Mouse (Mus musculus): ENCODE results near the gene Chchd10. TPM values are rescaled to one million over a fixed set of nuclear protein-coding genes. Genes with fewer than 3 reads are reported as not detected.

Chchd10 gene
- polyA plus RNA-seq, 1 experiment: 441 TPM

GRCm38 (mm10) chr10:75936909-75937667, 4.2 kb downstream of the Chchd10 start:
- peak overlapping the region; percentile 33 for H3K4me3 ChIP-seq
- TF ChIP-seq REST (IDR thresholded peaks at IDR 0.05; ENCODE audit: insufficient read depth, insufficient read length): no peak
- TF ChIP-seq MYOG (IDR thresholded peaks at IDR 0.05; ENCODE audit: control insufficient read depth in 1 of 3, insufficient read depth in 1 of 3, insufficient read length in 2 of 3, low read depth in 2 of 3): no peak
- TF ChIP-seq MYOD1 (IDR thresholded peaks at IDR 0.05; ENCODE audit: control insufficient read depth in 1 of 3, insufficient read length in 2 of 3, low read depth in 2 of 3): no peak
- no peak for TF ChIP-seq E2F4 (IDR thresholded peaks at IDR 0.05; ENCODE audit: insufficient read depth)
- no peak for TF ChIP-seq MAX (IDR thresholded peaks at IDR 0.05; ENCODE audit: low read depth)
- no peak for TF ChIP-seq TCF3 (IDR thresholded peaks at IDR 0.05; ENCODE audit: insufficient read length, low read depth)
- peak; percentile 44 for TF ChIP-seq POLR2A (IDR thresholded peaks at IDR 0.05; ENCODE audit: insufficient read length, low read depth)
- TF ChIP-seq TCF12 (IDR thresholded peaks at IDR 0.05; ENCODE audit: insufficient read depth, poor library complexity, severe bottlenecking): no peak
- no peak for TF ChIP-seq SRF (IDR thresholded peaks at IDR 0.05; ENCODE audit: control insufficient read depth, insufficient read length, low read depth)
- TF ChIP-seq POLR2AphosphoS2 (IDR thresholded peaks at IDR 0.05; ENCODE audit: insufficient read length, low read depth): peak; percentile 70
- H3K36me3 ChIP-seq (ENCODE audit: control insufficient read depth, insufficient read depth): no peaks in the 10 kb centered on the region
- no peak overlapping the region for H3ac ChIP-seq (ENCODE audit: control insufficient read depth, insufficient read length)
- peaks cover under 1% of the 10 kb centered on the region for H3K79me2 ChIP-seq (ENCODE audit: control insufficient read depth, insufficient read depth)
- no peaks in the 10 kb centered on the region for H3K27me3 ChIP-seq (ENCODE audit: control insufficient read depth, insufficient read depth, insufficient read length)
- peak overlapping the region; percentile 74 for H3K4me2 ChIP-seq (ENCODE audit: low read depth)

DNA sequence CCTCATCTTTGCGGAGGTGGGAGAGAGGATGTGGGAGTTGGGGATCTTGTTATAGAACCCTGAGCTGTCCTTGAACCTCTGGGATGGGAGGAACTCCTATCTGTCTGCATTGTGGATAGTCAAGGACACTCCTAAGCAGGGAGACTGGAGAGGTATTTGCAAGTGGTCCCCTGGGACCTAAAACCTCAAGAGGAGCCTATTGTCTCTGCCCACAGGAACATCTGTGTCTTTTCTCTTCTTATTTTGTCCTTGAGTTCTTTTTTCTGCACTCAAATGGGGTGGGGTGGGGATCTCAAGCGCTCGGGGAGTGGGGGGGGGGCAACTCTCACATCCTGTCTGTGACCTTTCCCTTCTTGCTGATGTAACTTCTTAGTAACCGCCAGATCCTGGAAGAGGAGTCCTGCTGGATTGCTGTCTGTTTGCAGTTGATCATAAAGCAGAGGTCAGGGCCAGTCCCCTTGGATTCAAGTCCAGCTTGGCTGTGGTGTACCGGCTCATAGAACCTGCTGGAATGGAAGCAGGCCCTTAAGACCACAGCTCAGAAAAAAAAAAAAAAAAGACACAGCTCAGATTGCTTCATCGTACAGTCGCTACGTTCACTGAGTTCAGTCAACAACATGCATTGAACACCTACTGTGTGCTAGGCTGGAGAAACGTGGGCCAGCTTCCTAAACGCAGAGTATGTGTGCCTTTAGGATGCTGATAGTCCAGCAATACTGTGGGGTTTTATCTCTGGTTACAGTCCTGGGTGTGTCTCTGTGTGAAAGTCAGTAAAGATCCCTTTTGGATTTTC, 5.1 kb downstream of the Chchd10 start:
- H3ac ChIP-seq (ENCODE audit: control insufficient read depth, insufficient read length): no peak overlapping the region
- peak overlapping the region; percentile 33 for H3K4me3 ChIP-seq
- H3K36me3 ChIP-seq (ENCODE audit: control insufficient read depth, insufficient read depth): no peaks in the 10 kb centered on the region
- H3K4me2 ChIP-seq (ENCODE audit: low read depth): peak overlapping the region; percentile 74
- H3K79me2 ChIP-seq (ENCODE audit: control insufficient read depth, insufficient read depth): no peaks in the 10 kb centered on the region
- no peaks in the 10 kb centered on the region for H3K27me3 ChIP-seq (ENCODE audit: control insufficient read depth, insufficient read depth, insufficient read length)
- TF ChIP-seq CEBPB (IDR thresholded peaks at IDR 0.05; ENCODE audit: insufficient read depth, poor library complexity, severe bottlenecking) (peak; percentile 95), MYOD1 (IDR thresholded peaks at IDR 0.05; ENCODE audit: control insufficient read depth in 1 of 3, insufficient read length in 2 of 3, low read depth in 2 of 3) (no peak), SRF (IDR thresholded peaks at IDR 0.05; ENCODE audit: control insufficient read depth, insufficient read length, low read depth) (no peak), E2F4 (IDR thresholded peaks at IDR 0.05; ENCODE audit: insufficient read depth) (no peak), POLR2A (IDR thresholded peaks at IDR 0.05; ENCODE audit: insufficient read length, low read depth) (peak; percentile 60), TCF12 (IDR thresholded peaks at IDR 0.05; ENCODE audit: insufficient read depth, poor library complexity, severe bottlenecking) (peak; percentile 2), POLR2AphosphoS2 (IDR thresholded peaks at IDR 0.05; ENCODE audit: insufficient read length, low read depth) (peak; percentile 76), MAX (IDR thresholded peaks at IDR 0.05; ENCODE audit: low read depth) (no peak), REST (IDR thresholded peaks at IDR 0.05; ENCODE audit: insufficient read depth, insufficient read length) (no peak)

- Histone ChIP-seq H3K27me3 (ENCODE audit: control insufficient read depth, insufficient read depth, insufficient read length) (no peaks in the 10 kb centered on the region), H3K36me3 (ENCODE audit: control insufficient read depth, insufficient read depth) (no peaks in the 10 kb centered on the region), H3K4me3 (no peak overlapping the region), H3K4me2 (ENCODE audit: low read depth) (peak overlapping the region; percentile 57), H3ac (ENCODE audit: control insufficient read depth, insufficient read length) (no peak overlapping the region), H3K79me2 (ENCODE audit: control insufficient read depth, insufficient read depth) (no peaks in the 10 kb centered on the region)
- TF ChIP-seq E2F4 (IDR thresholded peaks at IDR 0.05; ENCODE audit: insufficient read depth) (no peak), POLR2A (IDR thresholded peaks at IDR 0.05; ENCODE audit: insufficient read length, low read depth) (peak; percentile 16)
Observed at GRCm38 (mm10) chr10:75939481-75940234, 6.7 kb downstream of the Chchd10 start.

DNA sequence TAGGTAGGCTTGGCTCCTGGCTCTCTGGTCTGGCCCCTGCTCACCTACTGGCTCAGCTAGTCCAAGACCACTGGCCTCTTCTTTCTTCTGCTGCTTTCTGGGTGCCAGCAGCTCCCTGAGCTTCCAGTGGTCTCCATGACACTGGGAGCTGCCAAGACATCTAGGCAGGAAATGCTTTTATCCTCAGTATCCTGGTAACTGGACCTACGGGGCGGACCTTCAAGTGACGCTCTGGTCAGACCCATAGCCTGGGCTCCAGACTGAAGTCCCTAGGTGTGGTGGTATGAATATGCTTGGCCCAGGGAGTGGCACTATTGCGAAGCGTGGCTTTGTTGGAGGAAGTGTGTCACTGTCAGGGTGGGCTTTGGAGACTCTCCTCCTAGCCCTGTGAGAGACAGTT, 7.6 kb downstream of the Chchd10 start, which contains the start of gene Gm867:
Gene Gm867 (minus strand): TSS at position 153 of the 400 bp plus-strand sequence.
- no peak for TF ChIP-seq CEBPB (IDR thresholded peaks at IDR 0.05; ENCODE audit: insufficient read depth, poor library complexity, severe bottlenecking)
- TF ChIP-seq SRF (IDR thresholded peaks at IDR 0.05; ENCODE audit: control insufficient read depth, insufficient read length, low read depth): no peak
- no peak for TF ChIP-seq MYOG (IDR thresholded peaks at IDR 0.05; ENCODE audit: control insufficient read depth in 1 of 3, insufficient read depth in 1 of 3, insufficient read length in 2 of 3, low read depth in 2 of 3)
- TF ChIP-seq POLR2A (IDR thresholded peaks at IDR 0.05; ENCODE audit: insufficient read length, low read depth): no peak
- TF ChIP-seq POLR2AphosphoS2 (IDR thresholded peaks at IDR 0.05; ENCODE audit: insufficient read length, low read depth): no peak
- no peak for TF ChIP-seq E2F4 (IDR thresholded peaks at IDR 0.05; ENCODE audit: insufficient read depth)
- no peak for TF ChIP-seq USF1 (IDR thresholded peaks at IDR 0.05; ENCODE audit: low read depth)
- no peak for TF ChIP-seq TCF12 (IDR thresholded peaks at IDR 0.05; ENCODE audit: insufficient read depth, poor library complexity, severe bottlenecking)
- no peak for TF ChIP-seq REST (IDR thresholded peaks at IDR 0.05; ENCODE audit: insufficient read depth, insufficient read length)
- TF ChIP-seq MAX (IDR thresholded peaks at IDR 0.05; ENCODE audit: low read depth): no peak
- no peak for TF ChIP-seq MYOD1 (IDR thresholded peaks at IDR 0.05; ENCODE audit: control insufficient read depth in 1 of 3, insufficient read length in 2 of 3, low read depth in 2 of 3)
- TF ChIP-seq TCF3 (IDR thresholded peaks at IDR 0.05; ENCODE audit: insufficient read length, low read depth): no peak
- Histone ChIP-seq H3ac (ENCODE audit: control insufficient read depth, insufficient read length) (no peak within 1 kb of the TSS), H3K27me3 (ENCODE audit: control insufficient read depth, insufficient read depth, insufficient read length) (no peaks in the 10 kb centered on the region), H3K36me3 (ENCODE audit: control insufficient read depth, insufficient read depth) (no peaks in the 10 kb centered on the region), H3K79me2 (ENCODE audit: control insufficient read depth, insufficient read depth) (no peaks in the 10 kb centered on the region), H3K4me3 (no peak within 1 kb of the TSS), H3K4me2 (ENCODE audit: low read depth) (peak within 1 kb of the TSS; percentile 57)

All from myocyte (in vitro differentiated cells).